Mouse (Mus musculus) testis, postnatal 14 days (tissue): ENCODE results near the gene Slc39a13.
A peak's percentile ranks its signal among the peaks of the same experiment; 100 is the strongest.
"Not testable (repeated sequence)": the region's sequence is repeated elsewhere in the genome, so short reads cannot be mapped to it uniquely, and the experiment has no call there.

ENCODE experiments used
- DNase-seq: peaks from one replicate; pipeline ENCODE4 v3.0.0; 2021; ENCODE audit warnings: low spot score

The Slc39a13 gene

DNA sequence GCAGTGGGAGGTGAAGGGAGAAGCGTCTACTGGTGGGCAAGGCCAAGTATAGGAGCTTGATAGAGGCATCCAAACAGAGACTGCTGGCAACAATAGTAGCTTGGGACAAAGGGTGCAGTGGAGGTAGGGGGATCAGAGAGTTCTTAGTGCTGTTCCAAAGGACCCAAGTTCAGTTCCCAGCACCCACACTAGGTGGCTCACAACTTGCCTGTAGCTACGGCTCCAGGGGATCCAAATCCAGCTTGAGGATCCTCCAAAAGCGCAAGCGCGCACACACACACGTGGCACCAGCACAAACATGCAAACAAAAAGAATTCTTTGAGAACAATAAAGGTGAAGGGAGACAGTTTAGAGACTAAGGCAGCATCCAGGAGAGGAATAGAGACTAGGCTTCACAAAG lies 6.0 kb downstream of the Slc39a13 start:
- no peak for DNase-seq

DNA sequence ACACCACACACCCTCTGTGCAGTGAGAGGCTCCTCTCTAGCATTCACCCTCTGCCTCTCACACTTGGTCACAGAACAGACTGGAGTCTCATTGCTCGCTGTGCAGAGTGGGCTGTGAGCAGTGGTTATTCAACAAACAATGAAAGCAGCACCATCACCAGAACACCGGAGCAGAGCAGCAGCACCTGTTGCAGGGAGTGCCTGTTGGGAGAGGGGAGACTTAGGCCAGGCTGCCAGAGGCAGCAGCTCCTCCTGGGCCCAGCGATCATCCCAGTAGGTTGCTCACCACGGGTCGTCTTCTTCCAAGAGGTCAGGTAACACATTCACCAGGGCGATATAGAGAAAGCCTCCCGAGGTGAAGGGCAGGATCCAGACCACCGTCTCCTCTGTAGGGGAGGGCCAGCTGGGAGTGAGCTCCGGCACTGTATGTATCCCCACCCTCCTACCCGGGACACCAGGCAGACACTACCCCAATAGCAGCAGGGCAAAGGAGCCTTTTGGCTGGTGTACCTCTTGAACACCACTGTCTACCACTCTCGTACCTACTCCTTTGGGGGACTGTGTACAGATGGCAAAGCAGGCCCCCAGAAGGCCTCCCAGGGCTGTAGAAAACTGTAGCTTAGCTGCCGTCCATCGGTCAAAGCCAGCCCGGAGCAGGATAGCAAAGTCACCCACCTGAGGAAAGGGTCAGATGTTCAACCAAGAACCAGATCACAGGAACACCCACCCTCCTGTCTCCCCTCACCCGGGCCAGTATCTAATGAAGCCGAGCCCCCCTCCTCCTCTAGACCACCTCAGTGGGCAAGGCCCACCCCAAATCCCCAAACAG lies 7.2 kb downstream of the Slc39a13 start:
- DNase-seq, result no peak

- DNase-seq, result no peak
Measured at GRCm38 (mm10) chr2:91061849-91062481, 8.3 kb downstream of the Slc39a13 start.

GRCm38 (mm10) chr2:91060544-91061355 lies 9.5 kb downstream of the Slc39a13 start:
- no peak for DNase-seq

GRCm38 (mm10) chr2:91059376-91059775 lies 10.8 kb downstream of the Slc39a13 start:
- DNase-seq, result no peak

- DNase-seq, result no peak
Measured at GRCm38 (mm10) chr2:91058435-91058834, 11.8 kb downstream of the Slc39a13 start.

- DNase-seq, result peak; percentile 96
Measured at GRCm38 (mm10) chr2:91053934-91054382, 16.3 kb downstream of the Slc39a13 start, which contains the start of gene Psmc3. TSS of gene Psmc3 (plus strand) at chr2:91054009.

DNA sequence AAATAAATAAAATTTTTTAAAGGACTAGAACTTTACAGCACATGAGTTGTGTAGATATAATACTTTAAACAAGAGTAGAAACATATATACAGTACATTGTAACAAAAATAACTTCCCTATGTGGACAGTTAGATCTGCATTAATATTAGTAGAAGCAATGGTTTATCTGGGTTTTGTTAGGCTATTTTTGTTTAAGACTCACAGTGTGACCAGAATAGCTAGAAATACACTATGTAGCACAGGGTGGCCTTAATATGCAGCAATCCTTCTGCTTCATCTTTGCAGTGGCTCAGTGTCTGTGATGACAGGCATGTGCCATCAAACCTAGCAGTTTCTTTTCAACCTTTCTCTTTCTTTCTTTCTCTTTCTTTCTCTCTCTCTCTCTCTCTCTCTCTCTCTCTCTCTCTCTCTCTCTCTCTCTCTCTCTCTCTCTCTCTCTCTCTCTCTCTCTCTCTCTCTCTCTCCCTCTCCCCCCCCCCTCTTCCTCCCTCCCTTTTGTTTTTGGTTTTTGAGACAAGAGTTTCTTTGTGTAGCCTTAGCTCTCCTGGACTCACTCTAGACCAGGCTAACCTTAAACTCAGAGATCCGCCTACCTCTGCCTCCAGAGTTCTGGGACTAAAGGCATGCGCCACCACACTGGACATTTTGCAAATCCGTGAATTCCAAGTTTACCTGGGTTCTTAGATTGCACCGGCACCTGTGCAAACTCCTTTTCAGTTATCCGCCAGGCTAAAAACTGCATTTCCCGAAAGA lies 16.9 kb downstream of the Slc39a13 start:
- no peak for DNase-seq

DNA sequence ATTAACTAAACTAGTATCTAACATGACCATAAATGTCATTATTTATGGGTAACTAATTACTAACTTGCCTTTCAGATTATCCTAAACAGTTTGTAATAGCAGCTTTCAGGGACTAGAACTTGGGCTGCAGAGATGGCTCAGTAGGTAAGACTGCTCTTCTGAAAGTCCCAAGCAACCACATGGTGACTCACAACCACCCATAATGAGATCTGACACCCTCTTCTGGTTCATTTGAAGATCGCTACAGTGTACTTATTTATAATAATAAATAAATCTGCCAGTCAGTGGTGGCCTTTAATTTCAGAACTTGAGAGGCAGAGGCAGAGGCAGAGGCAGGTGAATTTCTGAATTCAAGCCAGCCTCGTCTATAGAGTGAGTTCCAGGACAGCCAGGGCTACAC lies 17.5 kb downstream of the Slc39a13 start:
- no peak for DNase-seq

- DNase-seq, result no peak
Measured at GRCm38 (mm10) chr2:91051917-91052316, 18.3 kb downstream of the Slc39a13 start.

DNA sequence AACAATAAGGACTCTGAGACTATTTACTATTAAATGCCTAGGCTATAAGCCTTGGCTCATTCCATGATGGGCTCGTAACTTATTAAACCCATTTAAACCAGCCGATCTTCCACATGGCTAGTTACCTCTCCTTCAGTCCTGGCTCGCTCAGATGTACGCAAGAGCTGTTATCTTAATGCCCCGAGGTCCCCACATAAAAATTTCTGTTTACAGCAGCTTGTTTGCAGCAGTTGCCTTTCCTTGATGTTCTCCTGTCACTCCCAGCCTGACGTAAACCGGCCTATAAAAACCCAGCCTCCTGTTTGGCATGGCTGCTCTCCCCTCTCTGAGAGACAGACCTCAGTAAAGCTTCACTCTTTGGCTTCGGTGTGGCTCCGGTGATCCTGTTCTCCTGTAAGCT lies 22.9 kb downstream of the Slc39a13 start:
- DNase-seq, result no peak

DNA sequence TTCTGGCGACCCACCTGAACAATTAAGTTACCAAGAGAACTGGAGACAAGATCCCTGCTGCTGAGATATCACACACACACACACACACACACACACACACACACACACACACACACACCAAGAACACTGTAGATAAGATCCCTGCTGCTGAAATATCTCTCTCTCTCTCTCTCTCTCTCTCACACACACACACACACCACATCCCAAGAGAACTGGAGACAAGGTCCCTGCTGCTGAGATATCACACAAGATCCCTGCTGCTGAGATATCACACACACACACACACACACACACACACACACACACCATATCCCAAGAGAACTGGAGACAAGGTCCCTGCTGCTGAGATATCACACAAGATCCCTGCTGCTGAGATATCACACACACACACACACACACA lies 24.4 kb downstream of the Slc39a13 start:
- not testable (repeated sequence) for DNase-seq

DNA sequence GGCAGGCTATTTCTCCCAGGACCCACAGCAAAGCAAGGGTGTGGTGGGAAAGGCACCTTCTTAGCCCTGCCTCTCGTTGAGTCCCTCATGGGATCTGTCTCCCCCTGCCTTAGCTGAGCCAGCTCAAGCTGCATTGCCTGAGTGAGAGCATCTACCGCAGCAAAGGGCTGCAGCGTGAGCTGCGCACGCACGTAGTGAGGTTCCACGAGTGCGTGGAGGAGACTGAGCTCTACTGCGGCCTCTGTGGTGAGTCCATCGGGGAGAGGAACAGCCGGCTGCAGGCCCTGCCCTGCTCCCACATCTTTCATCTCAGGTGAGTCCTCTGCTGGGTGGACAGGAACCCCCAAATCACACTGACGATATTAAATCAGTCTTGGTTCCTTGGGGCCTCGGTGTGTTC lies 25.5 kb downstream of the Slc39a13 start:
- DNase-seq, result no peak

GRCm38 (mm10) chr2:91042651-91043398 lies 27.4 kb downstream of the Slc39a13 start:
- DNase-seq, result no peak

DNA sequence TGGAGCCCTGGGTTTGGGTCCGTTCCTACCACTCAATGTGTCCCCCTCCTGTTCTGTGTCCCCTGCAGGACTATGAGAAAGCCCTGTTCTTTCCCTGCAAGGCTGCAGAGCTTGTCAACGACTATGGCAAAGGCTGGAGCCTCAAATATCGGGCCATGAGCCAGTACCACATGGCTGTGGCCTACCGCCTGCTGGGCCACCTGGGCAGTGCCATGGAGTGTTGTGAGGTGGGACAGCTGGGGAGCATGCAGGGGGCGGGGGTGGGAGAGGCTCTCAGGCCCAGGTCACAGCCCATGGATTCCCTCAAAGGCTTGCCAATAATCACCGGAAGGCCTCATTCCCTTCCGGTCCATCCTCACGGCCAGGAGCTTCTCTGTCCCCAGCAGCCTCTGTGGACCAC lies 28.4 kb downstream of the Slc39a13 start:
- DNase-seq, result no peak

- no peak for DNase-seq
Measured at GRCm38 (mm10) chr2:91035385-91035784, 34.8 kb downstream of the Slc39a13 start, which contains the start of gene Rapsn. TSS of gene Rapsn (plus strand) at chr2:91035620.

GRCm38 (mm10) chr2:91033000-91033399 lies 37.2 kb downstream of the Slc39a13 start:
- no peak for DNase-seq

DNA sequence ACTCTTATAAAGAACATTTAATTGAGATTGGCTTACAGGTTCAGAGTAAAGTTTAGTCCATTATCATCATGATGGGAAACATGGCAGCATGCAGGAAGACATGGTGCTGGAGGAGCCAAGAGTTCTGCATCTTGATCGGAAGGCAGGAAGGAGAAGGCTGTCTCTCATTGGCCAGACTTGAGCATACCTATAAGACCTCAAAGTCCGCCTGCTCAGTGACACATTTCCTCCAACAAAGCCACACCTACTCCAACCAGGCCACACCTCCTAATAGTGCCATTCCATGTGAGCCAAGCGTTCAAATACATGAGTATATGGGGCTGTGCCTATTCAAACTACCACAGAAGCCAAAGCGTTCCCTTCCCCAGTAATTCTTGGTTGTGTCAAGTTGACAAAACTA lies 39.0 kb downstream of the Slc39a13 start:
- no peak for DNase-seq

DNA sequence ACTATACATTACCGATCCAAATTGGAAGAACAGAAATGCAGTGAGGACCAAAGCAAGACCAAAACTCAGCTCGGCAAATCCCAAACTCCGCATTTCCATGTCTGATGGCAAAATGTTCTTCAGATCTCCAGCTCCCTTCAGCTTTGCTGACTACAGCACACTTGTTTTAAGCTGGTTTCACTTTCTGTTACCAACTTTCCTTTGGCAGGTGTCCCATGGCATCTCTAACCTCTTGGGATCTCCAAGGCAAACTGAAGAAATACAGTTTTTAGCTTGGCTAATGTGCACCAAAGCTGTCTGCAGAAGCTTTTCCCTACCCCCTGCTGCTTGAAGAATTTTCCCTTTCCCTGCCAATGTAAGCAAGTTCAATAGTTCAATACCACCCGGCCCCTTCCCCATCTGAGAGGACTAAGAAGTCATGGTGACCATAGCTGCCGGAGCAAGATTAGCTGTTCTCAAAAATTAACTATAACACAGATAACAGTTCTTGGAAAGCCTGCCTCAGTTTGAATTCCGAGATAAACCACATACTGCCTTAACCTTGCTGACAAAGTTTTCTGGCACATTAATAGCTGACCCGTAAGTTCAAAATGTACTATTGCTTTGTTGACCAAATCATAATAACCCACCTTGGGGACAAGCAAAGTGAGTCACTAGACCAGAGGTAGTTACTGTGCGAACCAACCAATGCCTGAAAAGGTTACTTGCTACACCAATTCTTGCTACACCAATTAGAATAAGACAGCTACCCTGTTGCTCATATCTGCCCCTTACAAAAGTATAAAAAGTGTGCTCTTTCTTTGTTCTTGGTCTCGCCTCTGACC lies 42.6 kb downstream of the Slc39a13 start:
- no peak for DNase-seq

DNA sequence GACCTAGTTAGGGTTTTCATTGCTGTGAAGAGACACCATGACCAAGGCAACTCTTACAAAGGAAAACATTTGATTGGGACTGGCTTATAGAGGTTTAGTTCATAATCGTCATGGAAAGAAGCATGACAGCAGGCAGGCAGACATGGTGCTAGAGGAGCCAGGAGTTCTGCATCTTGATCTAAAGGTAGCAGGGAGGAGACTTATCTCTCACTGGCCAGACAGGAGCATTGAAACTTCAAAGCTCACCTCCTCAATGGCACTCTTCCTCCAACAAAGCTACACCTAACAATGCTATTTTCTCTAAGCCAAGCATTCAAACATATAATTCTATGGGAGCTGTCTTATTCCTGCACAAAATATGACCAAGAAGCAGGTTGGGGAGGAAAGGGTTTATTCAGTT lies 43.7 kb downstream of the Slc39a13 start:
- DNase-seq, result no peak
